Mouse (Mus musculus) forebrain, embryonic 16.5 days (tissue): Measurements from ENCODE around the gene Atp5j. TPM values are rescaled to one million over a fixed set of nuclear protein-coding genes. Genes with fewer than 3 reads are reported as not detected.

Source experiments
- ATAC-seq: fragments of 200-750 bp; cut with Nextera tagmentation; 2 replicates; pipeline ENCODE4 v1.8.0; 2017; ENCODE audit warnings: mild to moderate bottlenecking, moderate library complexity
- H3K27ac ChIP-seq: fragments of 300-500 bp; sonication (generic); 2 replicates; pipeline ENCODE4 v1.5.1; 2014; ENCODE audit warnings: low read length, control low read depth
- H3K27me3 ChIP-seq: fragments of 300-500 bp; sonication (generic); replicated peaks from 2 replicates; pipeline ENCODE4 v1.6.1; 2014; ENCODE audit warnings: low read length; ENCODE audit not compliant: control insufficient read depth, insufficient read depth
- H3K36me3 ChIP-seq: fragments of 300-500 bp; sonication (generic); 2 replicates; pipeline ENCODE4 v1.6.1; 2014; ENCODE audit not compliant: control insufficient read depth, insufficient read depth
- H3K4me1 ChIP-seq: fragments of 300-500 bp; sonication (generic); replicated peaks from 2 replicates; pipeline ENCODE4 v1.6.1; 2014; ENCODE audit warnings: low read length; ENCODE audit not compliant: control insufficient read depth, insufficient read depth
- H3K4me2 ChIP-seq: fragments of 300-500 bp; sonication (generic); 2 replicates; pipeline ENCODE4 v1.6.1; 2014; ENCODE audit warnings: mild to moderate bottlenecking, low read length, control low read depth
- H3K4me3 ChIP-seq: fragments of 300-500 bp; sonication (generic); replicated peaks from 2 replicates; pipeline ENCODE4 v1.5.1; 2014; ENCODE audit warnings: mild to moderate bottlenecking, low read length, control low read depth
- H3K9ac ChIP-seq: fragments of 300-500 bp; sonication (generic); replicated peaks from 2 replicates; pipeline ENCODE4 v1.6.1; 2014; ENCODE audit warnings: low read depth, low read length, control low read depth
- H3K9me3 ChIP-seq: fragments of 300-500 bp; sonication (generic); 2 replicates; pipeline ENCODE4 v1.6.1; 2016; ENCODE audit warnings: low read length; ENCODE audit not compliant: control insufficient read depth
- WGBS: fragments of 180-500 bp; shearing (Covaris S2); extraction: QIAGEN DNeasy Blood & Tissue Kit; methylation state at CpG from one replicate; pipeline ENCODE4 v1.1.7; 2014; 5-methylcytosine and 5-hydroxymethylcytosine counted together
- polyA plus RNA-seq: library from polyadenylated mRNA; unstranded; fragments of >200 nt; fragmentation: Nextera tagmentation; extraction: Ambion mirVana; gene quantifications from 2 replicates; pipeline ENCODE4 v1.2.1, GENCODE M21; 2015

The Atp5j gene
- polyA plus RNA-seq, 1 experiment from 2014 or later: 648 TPM

- H3K27me3 ChIP-seq: no peaks in the 10 kb centered on the region
- no peak for ATAC-seq
- H3K9ac ChIP-seq: no peak overlapping the region
- no peak overlapping the region for H3K4me2 ChIP-seq
- H3K9me3 ChIP-seq: no peaks in the 10 kb centered on the region
- H3K4me1 ChIP-seq: no peaks in the 10 kb centered on the region
- H3K36me3 ChIP-seq: no peaks in the 10 kb centered on the region
- H3K4me3 ChIP-seq: no peak overlapping the region
- no peak overlapping the region for H3K27ac ChIP-seq
- WGBS: 62% methylated on average over 3 of the region's 3 CpGs
Measured at GRCm38 (mm10) chr16:84795337-84795736, 40.1 kb downstream of the Atp5j start.

- no peak overlapping the region for H3K9ac ChIP-seq
- no peak overlapping the region for H3K4me2 ChIP-seq
- H3K27ac ChIP-seq: no peak overlapping the region
- WGBS: 91% methylated on average over 14 of the region's 14 CpGs
- no peak for ATAC-seq
- H3K27me3 ChIP-seq: no peaks in the 10 kb centered on the region
- H3K36me3 ChIP-seq: no peaks in the 10 kb centered on the region
- H3K9me3 ChIP-seq: no peaks in the 10 kb centered on the region
- H3K4me3 ChIP-seq: no peak overlapping the region
- H3K4me1 ChIP-seq: no peaks in the 10 kb centered on the region
Measured at GRCm38 (mm10) chr16:84793401-84793800, 42.0 kb downstream of the Atp5j start.

GRCm38 (mm10) chr16:84790595-84791165 lies 44.7 kb downstream of the Atp5j start:
- no peaks in the 10 kb centered on the region for H3K27me3 ChIP-seq
- H3K9me3 ChIP-seq: no peaks in the 10 kb centered on the region
- no peak overlapping the region for H3K4me2 ChIP-seq
- H3K4me3 ChIP-seq: no peak overlapping the region
- no peak overlapping the region for H3K9ac ChIP-seq
- 99% methylated on average over 2 of the region's 2 CpGs for WGBS
- no peak overlapping the region for H3K27ac ChIP-seq
- H3K36me3 ChIP-seq: no peaks in the 10 kb centered on the region
- ATAC-seq: no peak
- H3K4me1 ChIP-seq: no peaks in the 10 kb centered on the region

GRCm38 (mm10) chr16:84784966-84785365 lies 50.5 kb downstream of the Atp5j start:
- H3K27ac ChIP-seq: no peak overlapping the region
- H3K27me3 ChIP-seq: no peaks in the 10 kb centered on the region
- H3K4me1 ChIP-seq: 0 out of 2 replicates have a peak, but pooled peaks cover 5% of the 10 kb centered on the region
- H3K4me3 ChIP-seq: no peak overlapping the region
- ATAC-seq: no peak
- WGBS: 9% methylated on average over 7 of the region's 7 CpGs
- no peak overlapping the region for H3K9ac ChIP-seq
- H3K36me3 ChIP-seq: no peaks in the 10 kb centered on the region
- H3K9me3 ChIP-seq: no peaks in the 10 kb centered on the region
- no peak overlapping the region for H3K4me2 ChIP-seq

GRCm38 (mm10) chr16:84783279-84783678 lies 52.1 kb downstream of the Atp5j start:
- Histone ChIP-seq H3K4me3 (no peak overlapping the region), H3K9me3 (no peaks in the 10 kb centered on the region), H3K27me3 (no peaks in the 10 kb centered on the region), H3K4me2 (no peak overlapping the region), H3K36me3 (no peaks in the 10 kb centered on the region), H3K4me1 (0 out of 2 replicates have a peak, but pooled peaks cover 5% of the 10 kb centered on the region), H3K27ac (no peak overlapping the region), H3K9ac (no peak overlapping the region)
- no peak for ATAC-seq
- WGBS: 42% methylated on average over 2 of the region's 2 CpGs

GRCm38 (mm10) chr16:84779718-84780117 lies 55.7 kb downstream of the Atp5j start:
- 86% methylated on average over 5 of the region's 5 CpGs for WGBS

GRCm38 (mm10) chr16:84778861-84779630 lies 56.4 kb downstream of the Atp5j start:
- no peak for ATAC-seq
- Histone ChIP-seq H3K27me3 (no peaks in the 10 kb centered on the region), H3K4me3 (no peak overlapping the region), H3K36me3 (no peaks in the 10 kb centered on the region), H3K4me2 (no peak overlapping the region), H3K27ac (no peak overlapping the region), H3K4me1 (peaks cover 15% of the 10 kb centered on the region), H3K9ac (no peak overlapping the region), H3K9me3 (no peaks in the 10 kb centered on the region)
- WGBS: 74% methylated on average over 6 of the region's 6 CpGs

More at GRCm38 (mm10) chr16:84779718-84780117, 55.7 kb downstream of the Atp5j start:
- no peak overlapping the region for H3K4me3 ChIP-seq
- H3K27ac ChIP-seq: no peak overlapping the region
- no peak overlapping the region for H3K9ac ChIP-seq
- no peak overlapping the region for H3K4me2 ChIP-seq
- H3K9me3 ChIP-seq: no peaks in the 10 kb centered on the region
- no peaks in the 10 kb centered on the region for H3K27me3 ChIP-seq
- no peaks in the 10 kb centered on the region for H3K36me3 ChIP-seq
- H3K4me1 ChIP-seq: peaks cover 11% of the 10 kb centered on the region
- no peak for ATAC-seq

GRCm38 (mm10) chr16:84778431-84778830 lies 57.0 kb downstream of the Atp5j start:
- WGBS: 87% methylated on average over 6 of the region's 6 CpGs
- no peaks in the 10 kb centered on the region for H3K36me3 ChIP-seq
- H3K4me2 ChIP-seq: no peak overlapping the region
- peaks cover 18% of the 10 kb centered on the region for H3K4me1 ChIP-seq
- no peaks in the 10 kb centered on the region for H3K9me3 ChIP-seq
- H3K27ac ChIP-seq: no peak overlapping the region
- ATAC-seq: no peak
- H3K9ac ChIP-seq: no peak overlapping the region
- H3K4me3 ChIP-seq: no peak overlapping the region
- no peaks in the 10 kb centered on the region for H3K27me3 ChIP-seq
